Mouse (Mus musculus) cerebellum, adult 11 months (tissue): Measurements from ENCODE around the gene Galp.
"Not testable (repeated sequence)": the region's sequence is repeated elsewhere in the genome, so short reads cannot be mapped to it uniquely, and the experiment has no call there.

Experiments used
- DNase-seq: peaks from one replicate; pipeline ENCODE4 v3.0.0; 2022

The Galp gene

DNA sequence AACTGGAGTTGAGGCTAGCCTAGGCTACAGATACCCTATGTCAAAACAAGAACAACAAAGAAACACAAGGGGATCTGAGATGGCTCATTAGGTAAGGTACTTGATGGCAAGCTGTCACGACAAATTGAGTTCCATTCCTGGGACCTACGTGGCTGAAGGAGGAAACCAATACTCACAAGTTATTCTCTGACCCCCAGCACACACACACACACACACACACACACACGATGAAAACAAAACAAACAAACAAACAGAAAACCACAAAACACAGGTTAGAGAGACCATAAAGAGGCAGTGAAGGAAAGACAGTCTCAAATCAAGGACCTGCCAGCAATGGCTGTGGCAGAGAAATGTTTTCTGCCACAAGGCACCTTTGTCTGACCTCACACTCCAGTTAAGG is at the start of gene Galp:
Gene Galp (plus strand): TSS at position 301 of the 400 bp plus-strand sequence.
- no peak for DNase-seq

DNA sequence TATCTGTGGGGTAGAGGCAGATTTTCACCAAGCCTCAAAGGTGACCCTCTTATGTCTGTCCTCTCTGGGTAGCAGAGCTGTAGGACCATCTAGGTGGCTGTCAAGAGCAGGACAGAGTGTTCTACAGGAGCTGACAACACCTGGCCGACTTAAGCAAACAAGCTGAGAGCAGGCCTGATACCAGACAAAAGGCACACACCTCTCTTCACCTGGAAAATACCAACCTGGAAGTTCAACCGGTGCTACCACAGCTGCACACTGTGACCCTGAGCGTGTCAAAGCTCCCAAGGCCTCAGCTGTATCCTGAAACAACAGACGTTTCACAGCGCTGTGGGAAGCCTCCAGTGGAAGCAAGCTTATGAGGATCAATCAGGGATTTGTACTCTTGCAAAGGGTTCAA is 49.2 kb upstream of the Galp start:
- no peak for DNase-seq

DNA sequence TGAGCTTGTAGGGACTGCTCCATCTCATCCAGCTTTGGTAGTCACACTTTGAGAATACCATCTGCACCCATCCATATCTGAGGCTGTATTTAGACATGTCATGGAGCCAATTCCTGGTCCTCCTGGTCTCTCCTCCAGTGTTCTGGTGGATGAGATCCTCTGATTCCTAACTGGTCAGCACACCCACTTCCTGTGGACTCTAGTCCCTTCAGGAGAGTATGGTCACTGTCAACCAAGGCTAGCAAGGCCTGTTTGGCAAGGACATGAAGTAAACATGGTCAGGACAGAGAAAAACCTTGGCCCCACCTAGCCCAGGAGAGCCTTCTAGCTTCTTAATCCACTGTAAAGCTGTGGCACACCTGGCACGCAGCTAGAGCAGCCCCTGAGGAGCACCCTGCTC is 45.6 kb upstream of the Galp start:
- DNase-seq = no peak

DNA sequence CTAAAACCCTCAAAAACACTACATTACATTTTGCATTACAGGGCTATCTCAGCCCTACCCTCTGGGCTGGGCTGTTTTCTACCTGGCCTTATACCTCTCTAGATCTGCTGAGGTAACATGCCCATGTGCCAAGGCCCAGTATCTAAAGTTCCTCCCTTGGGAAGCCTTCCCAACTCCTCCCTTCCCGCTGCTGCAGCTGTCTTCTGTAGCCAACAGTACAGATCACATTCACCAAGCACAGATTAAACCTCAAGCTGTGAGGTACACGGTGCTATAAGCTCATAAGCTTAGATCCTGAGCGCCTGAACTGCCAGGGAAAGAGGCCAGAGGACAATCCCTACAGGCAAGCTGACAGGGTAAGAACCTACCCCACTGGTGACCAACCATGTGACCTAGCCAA is 44.9 kb upstream of the Galp start:
- DNase-seq = no peak

DNA sequence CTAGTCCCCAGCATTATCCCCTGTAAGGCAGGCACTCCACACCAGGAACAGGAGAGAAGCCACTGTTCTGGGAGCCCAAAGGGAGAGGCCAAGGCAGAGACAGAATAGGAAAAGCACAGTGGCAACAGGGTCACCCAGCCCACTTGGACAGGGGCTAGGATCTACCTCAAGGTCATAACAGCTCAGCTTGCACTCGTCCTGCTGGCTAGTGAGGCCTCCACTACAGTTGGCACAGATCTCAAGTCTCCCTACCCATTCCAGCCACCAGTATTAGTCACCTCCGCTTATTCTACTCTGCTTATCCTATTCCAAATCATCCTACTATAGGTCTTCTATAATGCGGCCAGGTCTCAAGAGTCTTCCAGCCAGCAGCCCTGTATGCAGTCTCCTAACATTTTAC is 43.8 kb upstream of the Galp start:
- DNase-seq = no peak

DNA sequence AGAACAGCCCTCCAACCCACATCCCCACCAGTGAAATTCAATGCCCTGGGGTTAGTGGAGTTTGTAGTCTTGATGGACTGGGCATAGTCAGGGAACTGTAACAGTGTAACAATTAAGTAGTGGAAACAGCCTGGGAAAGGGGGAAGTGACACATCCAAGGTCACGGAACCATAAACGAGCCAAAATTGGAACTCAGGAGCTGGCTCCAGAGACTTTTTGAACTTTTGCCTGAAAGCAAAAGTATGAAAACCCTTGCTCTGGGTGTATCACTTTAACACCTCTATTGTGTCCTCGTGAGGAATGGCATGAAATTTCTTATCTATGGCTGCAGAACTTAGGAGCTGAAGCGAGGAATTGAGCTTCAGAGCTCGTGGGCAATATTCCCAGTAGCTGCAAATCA is 42.7 kb upstream of the Galp start:
- no peak for DNase-seq

GRCm38 (mm10) chr7:6155031-6155872 is 41.6 kb upstream of the Galp start:
- peak; percentile 82 for DNase-seq

- peak; percentile 95 for DNase-seq
Observed at GRCm38 (mm10) chr7:6155901-6156411, 40.9 kb upstream of the Galp start, which contains the start of gene Zfp787. Gene Zfp787, minus strand, starts transcription at chr7:6155997.

GRCm38 (mm10) chr7:6156901-6157472 is 39.9 kb upstream of the Galp start:
- no peak for DNase-seq

- no peak for DNase-seq
Observed at GRCm38 (mm10) chr7:6157479-6157878, 39.4 kb upstream of the Galp start.

- no peak for DNase-seq
Observed at GRCm38 (mm10) chr7:6159604-6160003, 37.3 kb upstream of the Galp start.

DNA sequence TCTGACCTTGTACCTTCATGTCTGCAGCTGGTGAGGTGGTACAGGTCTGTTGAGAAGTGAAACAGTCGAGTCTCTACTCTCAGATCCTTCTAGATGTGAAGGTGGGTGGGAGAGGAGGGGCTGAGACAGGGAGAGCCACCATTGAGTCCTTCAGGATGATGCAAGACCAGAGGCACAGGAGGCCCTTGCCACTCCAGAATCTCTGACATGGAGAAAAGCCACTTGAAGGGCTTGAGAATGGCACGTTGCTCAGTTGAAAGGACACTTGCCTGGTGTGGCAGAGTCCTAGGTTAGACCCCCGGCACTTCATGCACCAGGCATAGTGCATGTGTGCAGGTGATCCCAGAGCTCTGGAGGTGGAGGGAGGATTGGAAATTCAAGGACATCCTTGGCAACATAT is 35.3 kb upstream of the Galp start:
- DNase-seq = no peak

DNA sequence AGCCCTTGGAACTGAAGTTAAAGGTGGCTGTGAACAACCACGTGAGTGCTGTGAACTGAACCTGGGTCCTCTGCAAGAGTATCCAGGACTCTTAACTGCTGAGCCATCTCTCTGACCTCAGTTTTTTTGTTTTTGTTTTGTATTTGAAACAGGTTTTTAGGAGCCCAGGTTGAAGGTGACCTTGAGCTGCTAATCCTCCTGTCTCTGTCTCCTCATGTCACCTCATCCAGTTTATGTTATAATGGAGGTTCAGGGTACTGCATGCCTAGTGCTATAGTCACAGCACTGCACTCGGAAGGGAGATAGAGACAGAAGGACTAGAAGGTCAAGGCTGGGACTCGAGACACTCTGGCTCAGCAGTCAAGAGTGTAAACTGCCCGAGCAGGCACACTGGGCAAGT is 34.7 kb upstream of the Galp start:
- no peak for DNase-seq

- DNase-seq = no peak
Observed at GRCm38 (mm10) chr7:6164671-6165070, 32.2 kb upstream of the Galp start.

DNA sequence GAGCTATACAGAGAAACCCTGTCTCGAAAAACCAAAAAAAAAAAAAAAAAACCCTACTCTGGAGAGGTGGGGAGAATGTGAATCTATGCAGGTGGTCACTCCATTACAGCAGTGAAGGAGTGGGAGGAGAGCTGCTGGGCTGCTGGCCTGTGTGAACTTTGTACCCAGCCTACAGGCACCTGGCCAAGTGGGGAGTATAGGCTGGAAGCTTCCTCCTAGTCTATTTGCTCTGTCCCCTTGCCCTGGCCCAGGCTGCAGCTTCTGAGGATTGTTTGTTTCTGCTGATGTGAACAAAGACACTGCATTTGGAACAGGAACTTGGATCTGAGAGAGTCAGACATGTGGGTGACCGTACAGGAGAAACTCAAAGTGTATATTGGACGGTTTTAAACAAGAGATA is 27.5 kb upstream of the Galp start:
- no peak for DNase-seq

DNA sequence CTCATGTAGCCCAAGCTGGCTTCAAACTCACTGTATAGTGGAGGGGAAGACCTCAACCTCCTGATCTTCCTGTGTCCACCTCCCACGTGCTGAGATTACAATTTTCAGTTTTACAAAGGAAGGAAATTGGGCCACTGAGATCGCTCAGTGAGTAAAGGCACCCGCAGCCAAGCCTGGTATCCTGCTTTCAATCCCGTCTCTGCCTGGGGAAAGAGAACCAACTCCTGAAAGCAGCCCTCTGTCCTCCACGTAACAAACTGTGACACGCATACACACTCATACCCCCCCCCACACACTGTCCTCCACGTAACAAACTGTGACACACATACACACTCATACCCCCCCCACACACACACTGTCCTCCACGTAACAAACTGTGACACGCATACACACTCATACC is 26.5 kb upstream of the Galp start:
- no peak for DNase-seq

GRCm38 (mm10) chr7:6170871-6171270 is 26.0 kb upstream of the Galp start:
- no peak for DNase-seq

DNA sequence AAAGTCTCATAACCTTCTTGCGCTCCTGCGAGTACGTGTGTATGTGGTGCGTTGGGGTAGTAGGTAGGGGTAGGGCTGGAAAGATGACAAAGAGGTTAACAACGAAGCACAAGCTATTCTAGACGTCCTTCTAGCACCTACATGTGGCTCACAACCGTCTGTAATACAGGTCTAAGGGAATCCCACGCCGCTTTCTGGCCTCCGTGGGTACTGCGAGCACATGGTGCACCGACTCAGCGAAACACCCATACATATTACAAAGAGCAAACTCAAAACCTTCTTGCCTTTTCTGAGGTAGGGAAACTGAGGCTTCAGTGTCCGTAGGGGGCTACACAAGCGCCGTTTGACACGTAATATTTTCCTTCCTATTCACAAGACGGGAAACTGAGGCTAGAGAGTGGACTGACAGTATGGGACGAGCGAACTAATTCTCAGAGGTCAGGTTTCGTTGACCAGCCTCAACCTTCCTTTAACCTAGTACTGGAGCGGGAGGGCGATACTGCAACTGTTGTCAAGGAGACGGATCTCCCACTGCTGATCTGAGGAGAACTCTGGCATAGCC is 25.4 kb upstream of the Galp start:
- peak; percentile 62 for DNase-seq

DNA sequence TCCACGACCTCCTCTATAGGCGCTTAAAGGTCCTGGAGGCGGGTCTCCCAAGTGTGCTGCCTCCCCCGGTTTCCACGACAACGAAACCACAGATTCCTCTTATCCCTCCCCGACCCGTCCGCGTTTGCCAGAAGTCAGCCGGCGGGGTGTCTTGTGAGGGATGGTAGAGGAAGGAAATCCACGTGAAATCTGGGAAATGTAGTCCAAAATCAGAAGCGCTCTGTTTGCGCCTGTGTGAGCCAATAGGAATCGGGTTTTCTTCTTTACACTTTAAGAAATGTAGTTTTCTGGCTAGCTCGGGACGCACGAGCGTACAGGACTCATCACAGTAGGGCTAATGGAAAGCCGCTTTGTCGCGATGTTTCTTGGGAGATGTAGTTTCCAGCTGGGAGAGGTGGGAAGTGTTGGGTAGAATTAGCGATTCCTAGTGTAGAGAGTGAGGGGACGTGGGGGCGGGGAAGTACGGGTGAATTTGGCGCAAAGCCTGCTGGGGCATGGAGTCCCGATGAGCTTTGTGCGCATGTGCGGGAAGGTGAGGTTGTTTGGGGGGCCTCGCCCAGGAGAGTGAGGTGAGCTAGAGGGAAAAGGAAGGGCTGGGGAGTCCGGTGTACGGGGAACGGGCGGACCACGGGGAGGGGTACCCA is 24.8 kb upstream of the Galp start, which contains the start of gene Zfp444:
Gene Zfp444 (plus strand): TSS at position 221 of the 644 bp plus-strand sequence.
- peak; percentile 98 for DNase-seq

- DNase-seq = no peak
Observed at GRCm38 (mm10) chr7:6172674-6173244, 24.1 kb upstream of the Galp start.

- DNase-seq = no peak
Observed at GRCm38 (mm10) chr7:6173872-6174271, 23.0 kb upstream of the Galp start.

DNA sequence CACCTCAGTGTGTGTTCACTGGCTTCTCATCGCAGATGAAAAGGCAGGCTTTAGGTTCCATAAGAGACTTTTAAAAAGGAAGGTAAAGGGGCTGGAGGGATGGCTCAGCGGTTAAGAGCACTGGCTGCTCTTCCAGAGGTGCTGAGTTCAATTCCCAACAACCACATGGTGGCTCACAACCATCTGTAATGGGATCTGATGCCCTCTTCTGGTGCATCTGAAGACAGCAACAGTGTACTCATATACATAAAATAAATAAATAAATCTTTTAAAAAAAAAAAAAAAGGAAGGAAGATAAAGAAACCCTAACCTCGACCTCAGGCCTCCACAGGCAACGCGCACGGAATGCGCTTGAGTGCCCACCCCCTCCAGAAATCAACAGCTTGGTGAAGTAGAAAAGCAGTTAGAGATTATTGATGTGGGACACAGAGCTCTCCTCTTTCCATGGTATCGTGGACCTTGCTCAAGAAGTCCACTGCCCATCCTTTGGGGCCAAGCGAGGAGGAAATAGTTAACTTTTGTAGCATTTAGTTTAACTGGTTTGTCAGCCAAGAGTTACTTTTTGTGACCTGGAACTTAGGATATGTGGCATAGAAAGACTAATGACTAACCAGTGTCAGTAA is 22.4 kb upstream of the Galp start:
- not testable (repeated sequence) for DNase-seq

DNA sequence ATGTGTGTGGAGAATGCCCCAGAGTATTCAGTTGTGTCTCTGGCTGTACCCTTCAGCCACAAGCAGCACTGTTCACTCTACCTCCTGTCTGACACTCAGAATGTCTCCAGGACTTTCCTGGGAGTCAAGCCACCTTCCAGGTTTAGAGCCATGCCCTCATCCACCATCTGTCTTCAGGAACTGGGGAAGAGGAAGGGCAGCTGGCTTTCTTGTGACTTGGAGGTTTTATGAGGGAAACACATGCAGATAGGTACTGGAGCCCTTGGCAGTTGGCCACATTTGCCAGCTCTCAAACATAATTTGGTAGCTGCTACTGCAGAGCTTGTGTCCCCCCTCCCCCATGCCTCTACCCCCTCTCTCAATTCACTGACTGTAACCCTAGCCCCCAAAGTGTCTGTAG is 17.9 kb upstream of the Galp start:
- peak; percentile 66 for DNase-seq
